Mouse (Mus musculus): Measurements from ENCODE around the gene Zkscan4.

Gene Zkscan4

GRCm38 (mm10) chr13:21530136-21530535 lies 51.4 kb downstream of the Zkscan4 start:
- DNase-seq, result no peak

GRCm38 (mm10) chr13:21530781-21531201 lies 52.1 kb downstream of the Zkscan4 start, which contains the start of gene Zkscan8:
TSS of gene Zkscan8 (minus strand) at chr13:21531120.
- peak; percentile 94 for DNase-seq
